Mouse (Mus musculus) midbrain, postnatal 0 days (tissue): ENCODE results near the gene Tsen15. TPM values are rescaled to one million over a fixed set of nuclear protein-coding genes. Genes with fewer than 3 reads are reported as not detected.

Experiments
- ATAC-seq: fragments of 200-750 bp; cut with Nextera tagmentation; 2 replicates; pipeline ENCODE4 v1.8.0; 2017; ENCODE audit warnings: moderate number of reproducible peaks, mild to moderate bottlenecking, moderate TSS enrichment, moderate library complexity; ENCODE audit not compliant: low FRiP score
- DNase-seq: peaks from one replicate; pipeline ENCODE4 v3.0.0-alpha.2; 2015; ENCODE audit warnings: low spot score
- H3K27ac ChIP-seq: fragments of 300-500 bp; sonication (generic); 2 replicates; pipeline ENCODE4 v1.5.1; 2014; ENCODE audit warnings: low read depth, mild to moderate bottlenecking, low read length, mixed read lengths
- H3K27me3 ChIP-seq: fragments of 300-500 bp; sonication (generic); 2 replicates; pipeline ENCODE4 v1.6.1; 2014; ENCODE audit warnings: low read length, control low read depth, mixed read lengths; ENCODE audit not compliant: insufficient read depth
- H3K36me3 ChIP-seq: fragments of 300-500 bp; sonication (generic); 2 replicates; pipeline ENCODE4 v1.6.1; 2014; ENCODE audit warnings: low read length, control low read depth, mixed read lengths; ENCODE audit not compliant: insufficient read depth
- H3K4me1 ChIP-seq: fragments of 300-500 bp; sonication (generic); 2 replicates; pipeline ENCODE4 v1.6.1; 2014; ENCODE audit warnings: mild to moderate bottlenecking, control low read depth, antibody characterized with exemption, low read length, mixed read lengths; ENCODE audit not compliant: insufficient read depth
- H3K4me2 ChIP-seq: fragments of 300-500 bp; sonication (generic); 2 replicates; pipeline ENCODE4 v1.6.1; 2014; ENCODE audit warnings: low read depth, mild to moderate bottlenecking, low read length, mixed read lengths; ENCODE audit not compliant: poor library complexity, severe bottlenecking
- H3K4me3 ChIP-seq: fragments of 300-500 bp; sonication (generic); 2 replicates; pipeline ENCODE4 v1.5.1; 2014; ENCODE audit warnings: low read depth, mild to moderate bottlenecking, low read length, moderate library complexity
- H3K9ac ChIP-seq: fragments of 300-500 bp; sonication (generic); replicated peaks from 2 replicates; pipeline ENCODE4 v1.6.1; 2014; ENCODE audit warnings: mild to moderate bottlenecking, low read length, moderate library complexity, mixed read lengths; ENCODE audit not compliant: poor library complexity, severe bottlenecking
- H3K9me3 ChIP-seq: fragments of 300-500 bp; sonication (generic); 2 replicates; pipeline ENCODE4 v1.6.1; 2016; ENCODE audit warnings: low read length, control low read depth
- CTCF ChIP-seq: IDR thresholded peaks from 2 replicates; pipeline ENCODE4 v1.5.1; 2016; ENCODE audit warnings: antibody characterized with exemption, mild to moderate bottlenecking
- WGBS: fragments of 180-500 bp; shearing (Covaris S2); extraction: QIAGEN DNeasy Blood & Tissue Kit; methylation state at CpG from one replicate; pipeline ENCODE4 v1.1.7; 2014; 5-methylcytosine and 5-hydroxymethylcytosine counted together
- polyA plus RNA-seq: library from polyadenylated mRNA; unstranded; fragments of >200 nt; fragmentation: Nextera tagmentation; extraction: Ambion mirVana; gene quantifications from 2 replicates; pipeline ENCODE4 v1.2.1, GENCODE M21; 2015
- total RNA-seq: library from RNA; depleted of rRNA; stranded (reverse); fragments of >200 nt; gene quantifications from 2 replicates; pipeline ENCODE4 v1.2.3, GENCODE M21; 2014

Tsen15 gene
- total and polyA plus RNA-seq, 2 experiments from 2014 or later = 17.8 to 43.7 TPM

GRCm38 (mm10) chr1:152417602-152418001, 31.1 kb upstream of the Tsen15 start:
- no peak for TF ChIP-seq CTCF
- ATAC-seq (no peak), DNase-seq (no peak)
- WGBS = 47% methylated on average over 5 of the region's 5 CpGs
- Histone ChIP-seq H3K4me2 (no peak overlapping the region), H3K4me3 (no peak overlapping the region), H3K9me3 (no peaks in the 10 kb centered on the region), H3K4me1 (no peaks in the 10 kb centered on the region), H3K27me3 (no peaks in the 10 kb centered on the region), H3K27ac (no peak overlapping the region), H3K9ac (no peak overlapping the region), H3K36me3 (no peaks in the 10 kb centered on the region)

- no peak for TF ChIP-seq CTCF
- Histone ChIP-seq H3K27ac (no peak overlapping the region), H3K4me1 (no peaks in the 10 kb centered on the region), H3K9ac (no peak overlapping the region), H3K4me2 (no peak overlapping the region), H3K9me3 (peaks cover 5% of the 10 kb centered on the region), H3K36me3 (no peaks in the 10 kb centered on the region), H3K27me3 (no peaks in the 10 kb centered on the region), H3K4me3 (no peak overlapping the region)
- 88% methylated on average over 13 of the region's 13 CpGs for whole genome bisulfite sequencing
- ATAC-seq (no peak), DNase-seq (no peak)
Observed at GRCm38 (mm10) chr1:152416306-152416904, 29.9 kb upstream of the Tsen15 start.

- Histone ChIP-seq H3K9ac (no peak overlapping the region), H3K4me2 (no peak overlapping the region), H3K36me3 (no peaks in the 10 kb centered on the region), H3K27me3 (no peaks in the 10 kb centered on the region), H3K9me3 (peaks cover 5% of the 10 kb centered on the region), H3K4me3 (no peak overlapping the region), H3K4me1 (0 out of 2 replicates have a peak, but pooled peaks cover 2% of the 10 kb centered on the region), H3K27ac (no peak overlapping the region)
- peak; percentile 44 for DNase-seq
- WGBS = 67% methylated on average over 10 of the region's 10 CpGs
- ATAC-seq = no peak
- no peak for TF ChIP-seq CTCF
Observed at GRCm38 (mm10) chr1:152414451-152414850, 28.0 kb upstream of the Tsen15 start.

GRCm38 (mm10) chr1:152413961-152414360, 27.5 kb upstream of the Tsen15 start:
- Histone ChIP-seq H3K9me3 (peaks cover 5% of the 10 kb centered on the region), H3K4me1 (0 out of 2 replicates have a peak, but pooled peaks cover 2% of the 10 kb centered on the region), H3K9ac (no peak overlapping the region), H3K4me3 (no peak overlapping the region), H3K27ac (no peak overlapping the region), H3K36me3 (no peaks in the 10 kb centered on the region), H3K4me2 (no peak overlapping the region), H3K27me3 (no peaks in the 10 kb centered on the region)
- 81% methylated on average over 1 of the region's 1 CpGs for WGBS
- DNase-seq (no peak), ATAC-seq (no peak)
- no peak for TF ChIP-seq CTCF

- no peaks in the 10 kb centered on the region for H3K27me3 ChIP-seq
- no peak overlapping the region for H3K4me3 ChIP-seq
- no peak overlapping the region for H3K4me2 ChIP-seq
- no peak overlapping the region for H3K27ac ChIP-seq
- no peaks in the 10 kb centered on the region for H3K36me3 ChIP-seq
- 95% methylated on average over 2 of the region's 2 CpGs for WGBS
- H3K4me1 ChIP-seq = 0 out of 2 replicates have a peak, but pooled peaks cover 2% of the 10 kb centered on the region
- no peak for DNase-seq
- peaks cover 5% of the 10 kb centered on the region for H3K9me3 ChIP-seq
- ATAC-seq = no peak
- no peak overlapping the region for H3K9ac ChIP-seq
- TF ChIP-seq CTCF = no peak
Observed at GRCm38 (mm10) chr1:152413116-152413515, 26.6 kb upstream of the Tsen15 start.

GRCm38 (mm10) chr1:152410657-152411056, 24.2 kb upstream of the Tsen15 start:
- no peak overlapping the region for H3K4me2 ChIP-seq
- no peak overlapping the region for H3K9ac ChIP-seq
- H3K36me3 ChIP-seq = no peaks in the 10 kb centered on the region
- DNase-seq (peak; percentile 71), ATAC-seq (no peak)
- no peak for TF ChIP-seq CTCF
- WGBS = 68% methylated on average over 3 of the region's 3 CpGs
- H3K27me3 ChIP-seq = no peaks in the 10 kb centered on the region
- no peak overlapping the region for H3K27ac ChIP-seq
- no peak overlapping the region for H3K4me3 ChIP-seq
- peaks cover 5% of the 10 kb centered on the region for H3K9me3 ChIP-seq
- H3K4me1 ChIP-seq = 0 out of 2 replicates have a peak, but pooled peaks cover 5% of the 10 kb centered on the region
